Mouse (Mus musculus): Measurements from ENCODE around the gene Rcc1l. TPM values are rescaled to one million over a fixed set of nuclear protein-coding genes. Genes with fewer than 3 reads are reported as not detected.
A peak's percentile ranks its signal among the peaks of the same experiment; 100 is the strongest.

The Rcc1l gene
- total RNA-seq, 2 experiments from 2014 or later: 29.3 to 30.2 TPM

GRCm38 (mm10) chr5:134120135-134120534, 56.4 kb downstream of the Rcc1l start:
- intact Hi-C loops (cut with DNase I): no loop called here
- DNase-seq: no peak

GRCm38 (mm10) chr5:134119481-134120120, 57.0 kb downstream of the Rcc1l start:
- intact Hi-C loops (cut with DNase I): no loop called here
- DNase-seq: peak; percentile 38 to 45

GRCm38 (mm10) chr5:134118798-134119407, 57.7 kb downstream of the Rcc1l start:
- intact Hi-C loops (cut with DNase I): no loop called here
- no peak for DNase-seq

- intact Hi-C loops (cut with DNase I): no loop called here
- no peak for DNase-seq
These were observed 60.8 kb downstream of the Rcc1l start for GRCm38 (mm10) chr5:134115639-134116259.

GRCm38 (mm10) chr5:134114981-134115380, 61.6 kb downstream of the Rcc1l start:
- DNase-seq: no peak
- intact Hi-C loops (cut with DNase I): no loop called here

- DNase-seq: no peak
- intact Hi-C loops (cut with DNase I): no loop called here
These were observed 70.7 kb downstream of the Rcc1l start for GRCm38 (mm10) chr5:134105829-134106228.

GRCm38 (mm10) chr5:134102720-134103119, 73.9 kb downstream of the Rcc1l start:
- no peak for DNase-seq
- intact Hi-C loops (cut with DNase I): no loop called here

- no peak for DNase-seq
- intact Hi-C loops (cut with DNase I): no loop called here
These were observed 74.7 kb downstream of the Rcc1l start for GRCm38 (mm10) chr5:134101883-134102282.

GRCm38 (mm10) chr5:134101322-134101721, 75.3 kb downstream of the Rcc1l start:
- intact Hi-C loops (cut with DNase I): no loop called here

GRCm38 (mm10) chr5:134100232-134100771, 76.3 kb downstream of the Rcc1l start:
- no peak for DNase-seq
- intact Hi-C loops (cut with DNase I): no loop called here

More at GRCm38 (mm10) chr5:134101322-134101721, 75.3 kb downstream of the Rcc1l start:
- DNase-seq: no peak

GRCm38 (mm10) chr5:134099496-134100211, 76.9 kb downstream of the Rcc1l start, which contains the start of gene Castor2:
Gene Castor2, plus strand, starts transcription at chr5:134099711.
- DNase-seq: peak; percentile 90 to 91
- intact Hi-C loops (cut with DNase I): no loop called here

GRCm38 (mm10) chr5:134098976-134099375, 77.6 kb downstream of the Rcc1l start:
- intact Hi-C loops (cut with DNase I): no loop called here
- DNase-seq: peak in 1 of 2 experiments; percentile 39

- DNase-seq: no peak
- intact Hi-C loops (cut with DNase I): no loop called here
These were observed 78.2 kb downstream of the Rcc1l start for GRCm38 (mm10) chr5:134098341-134098902.

Other genes starting within 250 kb of the Rcc1l start
- gene Castor2, start 77.1 kb downstream of the Rcc1l start, total RNA-seq (2021): 10 to 100 TPM; 24.9 to 30.9 TPM
- gene Gtf2ird2, start 7.2 kb upstream of the Rcc1l start, total RNA-seq (2021): 1 to 10 TPM; 4.9 to 5.0 TPM
- gene Ncf1, start 52.9 kb upstream of the Rcc1l start, total RNA-seq (2021): 1 to 10 TPM; 6.3 to 6.8 TPM
- gene Gtf2i, start 138.0 kb upstream of the Rcc1l start, total RNA-seq (2021): 100 to 1,000 TPM; 201 to 208 TPM